Mouse (Mus musculus) central nervous system, embryonic 18 days (tissue): ENCODE measurements around the gene Dnajc30. TPM values are rescaled to one million over a fixed set of nuclear protein-coding genes. Genes with fewer than 3 reads are reported as not detected.

Source experiments
- polyA plus RNA-seq: library from polyadenylated mRNA; depleted of rRNA; stranded (reverse); fragments of >200 nt; gene quantifications from 2 replicates; pipeline ENCODE4 v1.2.3, GENCODE M21; 2012; rRNA removed

Dnajc30 gene
- 36.5 and 36.6 TPM in 2 replicates for polyA plus RNA-seq

DNA sequence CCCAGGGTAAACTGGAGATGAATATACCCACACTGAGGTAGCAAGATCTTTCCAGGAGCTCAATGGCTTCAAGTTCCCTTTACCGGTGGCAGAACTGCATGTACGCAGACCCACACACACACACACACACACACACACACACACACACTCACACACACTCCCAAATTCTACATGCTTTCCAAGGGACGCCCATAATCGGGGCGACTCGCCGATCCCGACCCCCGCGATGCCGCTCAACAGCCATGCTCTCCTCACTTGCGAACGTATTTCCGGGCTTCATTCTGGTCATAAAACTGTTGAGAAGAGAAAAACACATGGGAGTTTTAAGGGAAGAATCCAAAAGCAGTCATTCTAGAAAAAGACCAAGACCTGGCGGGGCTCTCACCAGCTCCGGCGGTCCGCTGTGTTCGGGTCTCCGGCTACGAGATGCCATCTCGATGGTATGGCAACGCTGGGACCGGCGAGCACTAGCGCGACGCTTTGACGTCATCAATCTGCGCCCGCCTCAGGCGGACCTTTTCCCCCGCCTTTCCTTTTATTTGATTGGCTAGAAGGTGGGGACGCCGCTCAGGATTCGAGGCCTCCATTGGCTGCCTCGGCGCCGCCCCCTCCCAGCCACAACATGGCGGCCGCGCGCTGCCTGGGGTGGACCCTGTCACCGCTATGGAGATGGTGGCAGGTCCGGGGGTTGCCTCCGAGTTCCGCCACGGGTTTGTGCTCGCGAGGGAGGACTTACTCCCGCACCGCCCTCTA is at the start of gene Dnajc30:
Dnajc30 (plus strand) TSS at position 574 of the 753 bp plus-strand sequence.

DNA sequence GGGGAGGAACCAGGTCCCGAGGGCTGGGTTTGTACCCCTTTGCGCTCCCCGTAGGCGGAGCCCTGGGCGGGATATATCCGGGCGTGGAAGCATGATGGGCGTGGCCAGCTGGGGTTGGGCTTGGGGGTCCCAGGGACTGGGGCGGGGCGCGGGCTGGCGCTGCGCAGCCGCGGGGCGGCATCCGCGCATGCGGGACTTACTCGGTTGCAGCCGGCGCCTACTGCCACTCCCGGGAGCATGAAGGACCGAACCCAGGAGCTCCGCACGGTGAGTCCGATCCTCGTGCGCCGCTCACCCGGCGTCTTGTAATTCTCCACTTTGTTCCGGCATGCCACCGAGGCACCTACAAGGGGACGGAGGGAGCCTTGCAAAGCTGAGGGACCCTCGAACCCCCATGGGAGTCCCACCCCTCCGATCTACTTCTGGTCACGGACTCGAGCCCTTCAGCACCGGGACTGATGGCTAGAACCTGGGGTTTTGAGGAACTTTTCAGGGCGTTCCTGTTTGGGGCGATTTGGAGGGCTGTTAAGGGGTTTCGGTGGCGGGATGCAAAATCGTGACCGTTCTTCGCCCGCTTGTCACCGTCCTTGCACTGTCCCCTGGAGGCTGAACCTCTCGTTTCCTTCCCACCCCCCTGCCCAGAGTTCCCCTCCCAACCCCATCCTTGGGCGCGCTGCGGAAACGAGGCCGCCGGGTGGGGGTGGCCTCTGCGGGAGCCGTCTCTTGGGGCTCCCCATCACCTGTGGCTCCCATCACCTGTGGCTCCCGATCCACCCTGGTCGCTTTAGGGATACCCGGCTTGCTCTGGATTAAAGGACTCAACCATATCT is 40.4 kb upstream of the Dnajc30 start, which contains the start of gene Stx1a:
Stx1a (plus strand) TSS at position 139 of the 830 bp plus-strand sequence.

DNA sequence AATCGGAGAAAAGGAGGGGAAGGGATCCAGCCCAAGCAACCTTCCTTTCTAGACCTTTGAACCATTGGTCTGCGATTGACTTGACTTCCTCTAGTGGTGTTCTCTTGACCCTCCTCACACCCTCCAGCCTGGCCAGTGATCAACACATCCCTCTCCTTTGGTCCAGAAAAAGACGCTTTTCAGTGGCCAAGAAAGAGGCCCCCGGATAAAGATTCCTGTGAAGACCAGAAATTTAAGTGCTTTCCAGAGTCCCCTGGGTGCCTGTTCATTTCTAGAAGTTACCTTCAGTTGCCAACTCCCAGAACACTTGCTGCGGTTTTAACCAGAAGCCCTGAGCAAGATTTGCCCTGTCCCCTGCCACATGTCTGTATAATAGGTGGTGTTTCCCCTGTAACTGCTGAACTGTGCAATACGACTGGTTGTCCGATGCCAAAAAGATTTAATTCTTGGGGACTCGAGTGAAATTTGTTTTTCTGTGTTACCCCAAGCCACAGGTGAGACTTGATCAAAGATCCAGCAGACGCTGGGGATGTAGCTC is 976 bp downstream of the Dnajc30 start, which contains the start of gene Bud23:
Bud23 (minus strand) TSS at position 51 of the 538 bp plus-strand sequence.

DNA sequence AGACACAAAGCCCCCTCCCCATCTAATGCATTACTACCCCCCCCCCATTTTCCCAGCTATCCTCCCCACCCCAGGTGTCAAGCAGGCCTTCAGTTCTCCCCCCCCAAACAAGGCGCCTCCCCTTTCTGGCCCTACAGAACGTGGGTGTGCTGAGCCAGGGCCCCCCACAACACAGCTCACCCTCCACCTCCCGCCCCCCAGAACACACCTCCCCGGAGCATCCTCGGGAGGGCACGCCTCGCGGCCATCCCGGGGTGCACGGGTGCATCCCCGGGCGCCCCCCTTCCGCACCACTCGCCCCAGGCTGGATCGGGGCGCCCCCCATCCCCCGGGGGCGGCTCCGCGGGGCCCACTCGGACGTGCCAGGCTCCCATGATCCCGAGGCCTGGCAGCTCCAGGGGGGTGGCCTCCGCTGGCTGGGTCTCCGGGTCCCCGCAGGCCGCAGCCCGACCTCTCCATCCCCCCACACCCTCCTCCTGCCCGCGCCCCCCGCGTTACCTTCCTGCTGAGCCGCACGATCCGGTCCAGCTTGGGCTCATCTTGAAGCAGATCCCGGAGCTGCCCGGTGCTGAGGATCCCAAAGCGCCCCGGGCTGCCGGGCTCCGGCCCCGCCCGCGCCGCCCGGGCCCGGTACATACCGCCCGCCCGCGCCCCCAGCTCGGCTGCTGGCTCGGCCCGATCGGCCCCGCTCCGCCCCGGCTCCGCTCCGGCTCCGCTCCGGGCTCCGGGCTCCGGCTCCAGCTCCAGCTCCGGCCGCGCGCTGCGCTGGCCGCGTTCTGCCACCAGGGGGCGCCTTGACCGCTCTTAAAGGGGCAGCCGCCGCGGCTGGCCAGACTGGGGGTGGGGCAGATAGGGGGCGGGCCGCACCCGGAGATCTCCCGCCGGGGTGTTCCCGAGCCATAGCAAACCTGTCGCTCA is 13.8 kb downstream of the Dnajc30 start, which contains the start of gene Vps37d:
Vps37d (minus strand) TSS at position 703 of the 918 bp plus-strand sequence.

DNA sequence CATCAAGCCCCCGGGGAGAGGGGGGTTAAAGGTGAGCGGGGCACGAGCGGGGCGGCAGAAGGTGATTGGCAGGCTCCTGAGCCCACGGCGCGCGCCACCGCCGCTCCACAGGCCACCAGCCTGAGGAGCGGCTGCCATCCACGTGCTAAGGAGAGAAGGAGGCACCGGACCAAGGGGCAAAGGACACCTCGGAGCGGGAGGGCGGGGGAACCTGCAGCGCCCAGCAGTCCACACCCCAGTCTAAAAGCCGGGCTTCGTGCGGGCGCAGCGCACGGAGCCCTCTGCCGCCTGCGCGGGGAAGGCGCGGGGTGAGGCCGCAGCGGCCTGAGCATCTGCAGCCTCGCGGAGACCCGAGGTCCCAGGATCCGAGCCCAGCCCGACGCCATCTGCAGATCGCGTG is 25.7 kb downstream of the Dnajc30 start, which contains the start of gene Mlxipl:
Mlxipl (plus strand) TSS at position 238 of the 400 bp plus-strand sequence.

Other genes with a start within 250 kb of the Dnajc30 start
- not detected in 2 replicates for gene Tmem270, start 157.5 kb upstream of the Dnajc30 start, polyA plus RNA-seq
- not detected in 2 replicates for gene Cldn13, start 148.7 kb upstream of the Dnajc30 start, polyA plus RNA-seq
- 5.6 and 6.1 TPM in 2 replicates for gene Mettl27, start 131.8 kb upstream of the Dnajc30 start, polyA plus RNA-seq
- gene Cldn4, start 117.3 kb upstream of the Dnajc30 start, polyA plus RNA-seq = 0.12 and 11.4 TPM in 2 replicates
- 3.8 and 9.1 TPM in 2 replicates for gene Cldn3, start 78.0 kb upstream of the Dnajc30 start, polyA plus RNA-seq
- 103 TPM in 2 replicates for gene Abhd11, start 55.0 kb upstream of the Dnajc30 start, polyA plus RNA-seq
- 231 and 254 TPM in 2 replicates for gene Stx1a, start 40.7 kb upstream of the Dnajc30 start, polyA plus RNA-seq
- 77.8 and 92.0 TPM in 2 replicates for gene Bud23, start 757 bp downstream of the Dnajc30 start, polyA plus RNA-seq
- gene Vps37d, start 14.1 kb downstream of the Dnajc30 start, polyA plus RNA-seq = 58.7 and 61.8 TPM in 2 replicates
- 1.1 TPM in 2 replicates for gene Mlxipl, start 25.7 kb downstream of the Dnajc30 start, polyA plus RNA-seq
- 9.0 and 9.2 TPM in 2 replicates for gene Tbl2, start 85.5 kb downstream of the Dnajc30 start, polyA plus RNA-seq
- gene Bcl7b, start 104.1 kb downstream of the Dnajc30 start, polyA plus RNA-seq = 17.5 and 19.9 TPM in 2 replicates
- 45.0 and 47.3 TPM in 2 replicates for gene Baz1b, start 123.1 kb downstream of the Dnajc30 start, polyA plus RNA-seq
- 10.7 and 11.8 TPM in 2 replicates for gene Fzd9, start 187.0 kb downstream of the Dnajc30 start, polyA plus RNA-seq